Mouse (Mus musculus) gastrocnemius, postnatal 36 days (tissue): ENCODE results near the gene Hoxc6. TPM values are rescaled to one million over a fixed set of nuclear protein-coding genes. Genes with fewer than 3 reads are reported as not detected.

ENCODE experiments used
- DNase-seq, 2 experiments: peaks; one replicate each; pipeline ENCODE4 v3.0.0; 2022
- intact Hi-C: fragments of 180-260 bp; cut with DNase I; formaldehyde crosslinking; loops from one replicate; pipeline ENCODE4 v1.15.1; 2025
- total RNA-seq, 2 experiments: library from RNA; stranded (reverse); gene quantifications; 2 replicates each; pipeline ENCODE4 v1.2.3; 2021

The Hoxc6 gene
- total RNA-seq, 2 experiments from 2014 or later: 6.8 to 7.0 TPM

GRCm38 (mm10) chr15:103032646-103033575 is 34.9 kb downstream of the Hoxc6 start:
- intact Hi-C loops: no loop called here
- DNase-seq: no peak

- intact Hi-C loops: no loop called here
- no peak for DNase-seq
These were observed 36.2 kb downstream of the Hoxc6 start for GRCm38 (mm10) chr15:103034043-103034806.

GRCm38 (mm10) chr15:103034807-103035547 is 36.9 kb downstream of the Hoxc6 start:
- intact Hi-C loops: no loop called here
- DNase-seq: no peak

- intact Hi-C loops: no loop called here
These were observed 37.5 kb downstream of the Hoxc6 start for GRCm38 (mm10) chr15:103035548-103035881.

GRCm38 (mm10) chr15:103037579-103037978 is 39.5 kb downstream of the Hoxc6 start:
- no peak for DNase-seq

More at GRCm38 (mm10) chr15:103035548-103035881, 37.5 kb downstream of the Hoxc6 start:
- no peak for DNase-seq

GRCm38 (mm10) chr15:103038701-103039480 is 40.8 kb downstream of the Hoxc6 start:
- intact Hi-C loops: no loop called here
- DNase-seq: no peak

More at GRCm38 (mm10) chr15:103037579-103037978, 39.5 kb downstream of the Hoxc6 start:
- intact Hi-C loops: no loop called here

- no peak for DNase-seq
- intact Hi-C loops: no loop called here
These were observed 41.6 kb downstream of the Hoxc6 start for GRCm38 (mm10) chr15:103039609-103040008.

- intact Hi-C loops: no loop called here
These were observed 42.5 kb downstream of the Hoxc6 start for GRCm38 (mm10) chr15:103040601-103041000.

GRCm38 (mm10) chr15:103041613-103042012 is 43.6 kb downstream of the Hoxc6 start:
- no peak for DNase-seq
- intact Hi-C loops: no loop called here

More at GRCm38 (mm10) chr15:103040601-103041000, 42.5 kb downstream of the Hoxc6 start:
- no peak for DNase-seq

- intact Hi-C loops: no loop called here
- no peak for DNase-seq
These were observed 44.2 kb downstream of the Hoxc6 start for GRCm38 (mm10) chr15:103042209-103042608.

- no peak for DNase-seq
These were observed 53.6 kb downstream of the Hoxc6 start for GRCm38 (mm10) chr15:103051670-103052069.

GRCm38 (mm10) chr15:103053210-103053609 is 55.2 kb downstream of the Hoxc6 start:
- no peak for DNase-seq
- intact Hi-C loops: no loop called here

More at GRCm38 (mm10) chr15:103051670-103052069, 53.6 kb downstream of the Hoxc6 start:
- intact Hi-C loops: no loop called here

GRCm38 (mm10) chr15:103056396-103056795 is 58.3 kb downstream of the Hoxc6 start:
- intact Hi-C loops: no loop called here
- no peak for DNase-seq

- DNase-seq: no peak
- intact Hi-C loops: no loop called here
These were observed 60.7 kb downstream of the Hoxc6 start for GRCm38 (mm10) chr15:103058715-103059114.

- no peak for DNase-seq
These were observed 61.4 kb downstream of the Hoxc6 start for GRCm38 (mm10) chr15:103059393-103059992.

GRCm38 (mm10) chr15:103060021-103060340 is 61.9 kb downstream of the Hoxc6 start:
- no peak for DNase-seq
- intact Hi-C loops: no loop called here

More at GRCm38 (mm10) chr15:103059393-103059992, 61.4 kb downstream of the Hoxc6 start:
- intact Hi-C loops: no loop called here

- intact Hi-C loops: no loop called here
- peak in 1 of 2 experiments; percentile 16 for DNase-seq
These were observed 62.5 kb downstream of the Hoxc6 start for GRCm38 (mm10) chr15:103060341-103061130.

- intact Hi-C loops: no loop called here
- no peak for DNase-seq
These were observed 63.2 kb downstream of the Hoxc6 start for GRCm38 (mm10) chr15:103061131-103061825.
